Mouse (Mus musculus) mouse embryonic stem cell (cell line): ENCODE results near the gene Th.

Source experiments
- in situ Hi-C, 2 experiments: fragments of 300-500 bp; cut with MboI; formaldehyde crosslinking; loops; 1 replicate in 1 of 2; 3 replicates in 1 of 2; pipeline ENCODE4 v1.14.3; 2019 to 2020; ENCODE audit warnings: low sequenced_read_pairs in 2 of 2, low pct_unique_long_range_greater_than_20kb in 1 of 2, mixed read lengths in 1 of 2; ENCODE audit not compliant: unreplicated experiment in 1 of 2

Th gene

DNA sequence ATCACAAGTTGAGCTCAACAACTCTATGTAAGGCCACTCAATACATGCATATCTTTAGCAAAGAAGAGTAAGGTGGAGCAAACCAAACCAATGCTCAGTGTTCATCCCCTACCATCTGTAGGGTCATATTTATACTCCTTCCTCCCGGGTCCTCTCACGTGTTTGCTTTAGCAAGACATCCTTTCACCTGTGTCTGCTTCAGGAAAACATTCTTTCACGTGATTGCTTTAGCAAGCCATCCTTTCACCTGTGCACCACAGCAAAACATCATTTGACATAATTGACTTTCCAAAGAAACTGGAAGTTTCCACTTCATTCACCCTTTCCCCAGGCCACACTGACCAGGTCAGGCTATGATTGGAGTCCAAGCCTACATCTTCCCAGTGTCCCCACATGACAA lies at the start of gene Th:
Th (minus strand) TSS at position 101 of the 400 bp plus-strand sequence.
- in situ Hi-C loops = no loop called here

DNA sequence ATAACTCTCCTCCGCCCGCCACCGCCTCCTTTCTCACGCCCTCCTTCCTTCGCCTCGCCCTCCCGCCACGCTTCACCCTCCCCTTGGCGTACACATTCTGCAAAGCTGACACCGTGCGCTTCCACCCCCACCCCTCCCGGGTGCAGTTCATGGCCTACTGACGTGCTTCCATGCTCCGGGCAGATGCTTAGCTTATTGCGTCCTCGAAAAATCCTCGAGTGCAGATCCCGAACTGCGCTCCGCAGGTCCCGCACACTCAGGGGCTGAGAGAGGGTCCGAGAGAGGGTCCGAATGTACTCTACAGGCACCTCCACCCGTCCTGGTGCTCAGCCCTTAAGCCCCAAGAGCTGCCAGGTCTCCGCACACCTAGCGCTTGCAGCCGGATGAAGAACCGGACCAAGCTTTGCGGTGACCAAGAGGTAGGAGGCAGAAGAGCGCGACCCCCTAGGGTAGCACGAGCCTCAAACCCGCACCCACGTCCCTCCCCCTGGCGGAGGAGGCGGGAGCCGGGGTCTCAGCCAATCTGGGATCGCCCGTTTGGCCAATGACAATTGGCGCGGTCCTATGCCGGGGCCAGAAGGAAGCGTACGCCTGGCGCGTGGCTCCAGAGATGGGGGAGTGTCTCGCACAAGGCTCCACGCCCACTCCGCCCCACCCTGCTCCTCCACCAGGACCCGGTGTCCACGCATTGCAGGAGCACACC lies 38.0 kb upstream of the Th start, which contains the start of gene Ascl2:
Ascl2 (minus strand) TSS at position 456 of the 703 bp plus-strand sequence.
- in situ Hi-C loops = no loop called here

DNA sequence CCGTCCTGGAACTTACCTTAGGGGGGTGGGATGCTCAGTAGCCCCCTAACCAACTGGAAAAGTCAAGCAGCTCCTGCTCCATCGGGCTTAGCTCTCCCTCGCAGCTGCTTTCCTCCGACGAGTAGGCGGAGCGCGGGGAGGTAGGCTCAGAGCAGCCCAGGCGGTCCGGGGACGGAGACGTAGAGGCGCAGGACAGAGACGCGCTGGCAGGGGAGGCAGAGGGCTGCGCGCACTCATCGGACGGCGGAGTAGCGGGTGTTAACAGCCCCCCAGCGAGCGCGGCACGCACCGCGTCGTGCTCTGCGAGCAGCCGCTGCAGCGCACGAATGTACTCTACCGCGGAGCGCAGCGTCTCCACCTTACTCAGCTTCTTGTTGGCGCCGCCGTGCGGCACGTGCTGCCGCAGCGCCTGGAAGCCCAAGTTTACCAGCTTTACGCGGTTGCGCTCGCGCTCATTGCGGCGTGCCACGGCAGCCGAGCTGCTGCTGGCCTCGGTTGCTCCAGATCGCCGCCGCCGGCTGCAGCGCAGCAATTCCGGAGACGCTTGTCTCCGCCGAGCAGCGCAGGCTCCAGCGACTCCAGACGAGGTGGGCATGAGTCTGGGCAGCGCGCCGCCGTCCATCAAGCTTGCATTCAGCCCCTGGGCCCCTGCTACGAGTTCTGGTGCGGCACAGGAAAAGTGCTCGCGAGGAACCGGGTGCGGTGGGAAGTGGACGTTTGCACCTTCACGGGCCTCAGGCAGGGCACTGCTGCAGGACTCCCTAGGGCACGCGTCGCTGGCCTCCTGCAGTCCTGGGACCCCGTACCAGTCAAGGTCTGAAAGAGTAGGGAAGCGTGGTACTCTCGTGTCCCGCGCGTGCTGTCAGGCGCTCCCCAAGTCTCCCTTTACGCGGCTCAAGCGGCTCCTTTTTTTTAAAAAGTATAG lies 37.2 kb upstream of the Th start:
- in situ Hi-C loops = no loop called here

DNA sequence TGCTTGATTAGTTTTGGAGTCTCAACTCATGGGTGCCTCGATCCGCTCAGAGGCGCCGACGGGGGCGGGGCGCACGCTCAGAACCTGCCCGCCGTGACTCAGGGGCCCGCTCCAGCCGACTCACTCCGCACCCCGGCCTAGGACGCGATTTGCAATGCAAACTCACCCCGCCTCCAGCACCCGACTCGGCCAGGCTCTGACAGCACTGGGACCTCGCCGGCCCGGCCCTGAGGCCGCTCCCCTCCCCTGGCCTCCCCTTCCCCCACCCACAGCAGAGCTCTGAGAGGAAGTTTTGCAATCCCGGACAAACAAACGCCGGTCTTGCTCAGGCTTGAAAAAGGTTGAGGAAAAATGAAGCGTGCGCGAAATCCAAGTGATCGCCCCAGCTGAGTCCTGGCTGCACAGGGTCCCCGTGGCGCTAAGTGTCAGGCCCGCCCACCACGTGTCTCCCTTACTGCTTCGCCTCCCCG lies 36.5 kb upstream of the Th start:
- in situ Hi-C loops = no loop called here

DNA sequence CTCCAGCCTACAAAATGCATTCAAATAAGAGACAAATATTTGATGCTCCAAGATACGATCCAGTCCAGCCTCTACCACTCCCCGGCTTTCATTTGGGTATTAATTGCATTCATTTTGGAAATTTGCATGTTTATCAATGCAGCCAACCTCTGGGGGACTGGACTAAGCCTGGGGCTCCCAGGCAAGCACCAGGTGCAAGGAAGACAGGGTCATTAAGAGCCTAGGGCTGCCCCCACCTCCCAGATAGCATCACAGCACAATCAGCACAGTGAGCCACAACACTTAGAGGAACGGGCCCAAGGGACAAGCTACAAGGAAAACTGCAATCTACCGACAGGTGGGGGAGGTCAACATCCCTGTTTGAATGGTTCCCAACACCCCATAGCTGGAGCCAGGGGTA lies 28.8 kb upstream of the Th start:
- in situ Hi-C loops = no loop called here

DNA sequence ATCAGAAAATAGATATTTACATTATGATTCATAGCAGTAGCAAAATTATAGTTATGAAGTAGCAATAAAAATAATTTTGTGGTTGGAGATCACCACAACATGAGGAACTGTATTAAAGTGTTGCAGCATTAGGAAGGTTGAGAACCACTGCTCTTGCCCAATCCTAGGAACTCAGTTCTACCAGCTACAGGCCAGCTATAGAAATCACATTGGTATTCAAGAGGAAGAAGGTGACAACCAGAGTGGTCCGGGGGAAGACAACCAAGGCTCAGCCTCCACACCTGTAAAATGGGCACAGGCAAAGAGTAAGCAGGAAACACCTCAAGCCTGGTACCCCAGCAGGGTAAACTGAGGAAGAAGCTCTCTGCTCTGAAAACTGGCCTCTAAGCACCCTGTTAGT lies 27.9 kb upstream of the Th start:
- in situ Hi-C loops = no loop called here

DNA sequence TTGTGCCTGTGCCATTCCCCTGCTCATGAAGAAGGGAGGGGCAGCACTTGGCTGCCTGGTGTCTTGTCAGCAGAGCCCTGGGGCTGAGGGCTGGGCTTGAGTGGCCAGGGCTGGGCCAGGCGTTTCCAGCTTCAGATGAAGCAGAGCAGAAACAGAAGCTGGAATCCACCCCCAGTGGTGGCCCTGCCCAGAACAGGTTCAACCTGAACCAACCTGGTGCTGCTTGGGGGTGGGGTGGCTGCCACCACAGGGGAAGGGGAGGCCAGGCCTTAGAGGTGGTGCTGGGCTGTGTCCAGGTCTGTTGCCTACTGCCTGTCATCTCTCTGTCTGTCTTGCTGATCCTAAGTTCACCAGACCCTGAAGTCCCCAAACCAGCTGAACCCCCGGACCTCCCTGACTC lies 25.1 kb upstream of the Th start:
- in situ Hi-C loops = no loop called here

DNA sequence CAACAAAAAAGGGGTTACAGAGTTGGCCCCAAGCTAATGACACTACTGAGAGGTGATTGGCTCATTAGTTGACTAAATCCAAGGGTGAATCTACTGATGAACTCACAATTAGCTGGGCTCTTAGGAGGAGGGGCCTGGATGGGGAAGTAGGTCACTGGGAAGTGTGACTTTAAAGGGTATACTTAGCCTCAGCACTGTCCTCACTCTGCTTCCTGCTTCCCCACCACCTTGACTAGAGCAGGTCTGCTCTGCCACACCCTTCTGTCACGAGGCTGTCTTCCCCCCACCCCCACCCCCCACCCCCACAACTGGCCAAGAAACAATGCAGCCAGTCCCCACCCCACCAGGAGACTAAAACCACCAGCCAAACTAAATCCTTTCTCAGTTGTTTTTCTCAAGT lies 18.6 kb upstream of the Th start:
- in situ Hi-C loops = no loop called here

DNA sequence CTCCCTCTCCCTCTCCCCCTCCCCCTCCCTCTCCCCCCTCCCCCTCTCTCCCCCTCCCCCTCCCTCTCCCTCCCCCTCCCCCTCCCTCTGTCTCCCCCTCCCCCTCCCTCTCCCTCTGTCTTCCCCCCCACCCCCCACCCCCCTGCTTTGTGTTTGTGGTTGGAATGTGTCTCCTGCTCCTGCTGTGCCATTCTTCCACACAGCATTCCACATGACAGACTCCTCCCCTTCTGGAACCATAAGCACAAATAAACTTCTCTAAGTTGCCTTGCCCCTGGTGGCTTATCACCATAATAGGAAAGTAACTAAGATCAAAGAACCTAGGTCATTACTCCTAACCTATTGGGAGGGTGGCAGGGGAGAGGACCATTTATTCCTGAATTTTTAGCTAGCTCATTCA lies 6.7 kb upstream of the Th start:
- in situ Hi-C loops = no loop called here

DNA sequence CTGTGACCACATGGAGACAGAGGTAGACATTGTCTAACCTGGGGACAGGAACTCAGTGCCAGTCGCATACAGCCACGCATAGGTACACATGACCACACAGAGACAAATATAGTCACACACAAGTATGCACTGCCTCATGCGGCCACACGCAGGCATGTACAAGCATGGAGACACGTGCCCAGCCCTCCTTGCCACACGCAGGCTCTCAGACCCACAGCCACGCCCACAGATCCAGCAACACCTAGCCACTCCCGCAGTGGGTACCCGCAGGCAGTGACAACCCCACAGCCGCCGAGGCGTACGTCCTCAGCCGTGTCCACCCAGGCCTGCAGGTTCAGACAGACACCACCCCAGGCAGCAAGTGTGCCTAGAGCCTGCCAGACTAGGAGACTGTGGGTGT lies 4.8 kb upstream of the Th start:
- in situ Hi-C loops = no loop called here

DNA sequence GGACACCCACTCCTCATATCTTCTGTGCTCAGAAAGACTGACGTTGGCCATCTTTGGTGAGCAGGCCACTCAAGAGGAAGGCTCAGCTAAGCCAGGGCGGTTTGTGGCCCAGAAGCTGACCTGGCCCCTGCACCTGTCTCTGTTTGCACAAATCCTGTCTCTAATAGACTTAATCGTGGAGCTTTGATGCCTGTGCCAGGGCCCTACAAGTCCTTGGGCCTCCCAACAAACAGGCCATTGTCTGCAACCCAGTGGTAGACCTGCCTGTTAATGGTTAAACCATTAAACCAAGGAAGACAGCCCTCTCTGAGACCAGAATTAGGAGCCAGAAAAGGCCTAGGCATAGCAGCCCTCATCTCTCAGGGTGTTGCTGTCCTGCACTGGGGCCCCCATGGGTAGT lies 1.5 kb upstream of the Th start:
- in situ Hi-C loops = no loop called here

DNA sequence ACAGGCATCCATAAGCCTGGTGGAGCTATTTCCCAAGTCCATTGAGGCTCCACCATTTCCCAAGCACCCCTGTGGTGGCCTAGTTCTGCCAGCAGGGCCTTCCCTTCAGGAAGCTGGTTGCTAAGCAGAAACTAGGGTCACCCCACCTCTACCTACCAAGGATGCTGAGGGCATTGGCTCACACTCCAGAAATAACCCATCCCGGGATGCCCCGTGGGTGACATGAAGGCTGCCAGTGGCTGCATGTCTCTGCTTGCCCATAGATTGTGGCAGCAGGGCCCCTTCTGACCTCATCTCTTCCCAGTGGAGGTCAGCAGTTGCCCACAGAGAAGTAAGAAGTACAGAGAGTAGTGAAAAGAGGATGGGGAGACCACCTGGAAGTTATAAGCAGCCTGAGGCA lies 1.4 kb downstream of the Th start:
- in situ Hi-C loops = no loop called here

DNA sequence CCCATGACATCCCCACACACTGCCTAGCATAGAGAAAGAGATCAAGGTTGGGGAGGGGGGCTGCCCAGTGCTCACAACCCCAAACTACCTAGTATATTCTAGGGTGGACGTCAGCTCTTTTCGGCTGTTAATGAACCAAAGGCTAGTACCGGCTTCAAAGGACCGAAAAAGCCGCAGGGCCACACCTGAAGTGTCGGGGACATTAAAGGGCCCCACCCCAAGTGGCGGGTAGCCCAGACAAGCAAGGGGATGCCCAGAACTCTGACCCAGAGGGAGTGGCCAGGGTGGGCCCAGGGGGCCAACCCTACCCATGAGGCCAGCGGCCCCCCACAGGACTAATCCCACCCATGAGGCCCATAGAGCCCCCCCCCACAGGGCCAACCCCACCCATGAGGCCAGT lies 3.6 kb downstream of the Th start:
- in situ Hi-C loops = no loop called here

DNA sequence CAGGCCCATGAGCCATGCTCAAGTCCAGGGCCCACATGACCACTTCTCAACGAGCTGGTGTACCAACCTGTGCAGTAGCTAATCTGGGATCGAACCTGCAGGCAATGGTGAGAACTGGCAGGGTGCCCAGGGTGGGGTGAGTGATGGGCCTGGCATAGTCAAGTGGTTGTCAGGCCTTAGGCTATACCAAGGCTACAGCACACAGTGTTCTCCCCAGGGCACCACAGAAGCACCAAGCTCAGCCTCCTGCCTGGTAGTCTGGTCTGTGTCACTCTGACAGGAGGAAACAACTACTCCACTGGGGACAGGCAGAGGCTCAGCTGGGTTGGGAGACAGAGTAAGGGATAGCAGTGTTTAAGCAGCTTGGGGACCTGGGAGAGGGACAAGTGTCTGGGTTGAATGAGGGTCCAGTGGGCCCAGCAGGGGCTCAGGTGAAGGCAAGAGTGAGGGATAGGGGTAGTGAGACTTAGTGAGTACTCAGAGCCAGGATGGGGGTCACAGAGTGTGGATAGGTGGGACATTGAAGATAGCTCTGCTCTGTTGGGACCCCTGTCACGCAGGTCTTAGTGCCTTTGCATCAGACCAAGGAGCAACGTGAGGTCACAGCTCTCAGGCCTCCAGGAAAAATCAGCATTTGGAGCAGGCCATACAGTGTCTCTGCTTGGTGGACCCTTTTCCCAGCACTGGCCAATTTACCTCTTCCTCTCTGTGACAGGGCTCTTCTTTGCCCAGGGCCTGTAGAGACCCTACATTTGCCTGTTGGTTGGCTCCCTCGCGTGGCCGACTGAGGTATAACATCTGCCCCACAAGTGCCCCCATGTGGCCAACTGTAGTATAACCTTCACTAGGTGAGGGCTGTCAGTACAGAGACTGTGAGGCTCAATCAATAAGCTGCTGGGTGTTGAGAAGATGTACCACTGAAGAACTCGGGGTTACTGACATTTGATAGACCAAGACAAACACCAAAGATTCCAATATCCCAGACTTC lies 12.0 kb downstream of the Th start:
- in situ Hi-C loops = no loop called here

DNA sequence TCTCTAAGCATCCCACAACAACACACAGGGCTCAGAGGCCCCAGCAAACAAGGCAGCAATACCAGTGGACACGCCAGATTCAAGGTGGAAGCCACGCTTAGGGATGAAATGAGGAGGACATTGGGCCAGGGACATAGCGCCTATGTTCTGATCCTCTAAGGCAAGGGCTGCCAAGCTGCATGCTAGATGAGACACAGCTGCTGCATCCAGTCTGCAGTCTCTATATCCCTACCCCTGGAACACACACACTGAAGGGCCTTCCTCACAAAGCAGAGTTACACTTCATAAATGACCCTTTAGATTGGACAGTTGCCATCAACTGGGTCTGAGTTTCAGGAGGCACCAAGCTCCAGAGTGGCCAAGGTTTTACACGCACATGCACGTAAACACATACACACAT lies 13.3 kb downstream of the Th start:
- in situ Hi-C loops = no loop called here

DNA sequence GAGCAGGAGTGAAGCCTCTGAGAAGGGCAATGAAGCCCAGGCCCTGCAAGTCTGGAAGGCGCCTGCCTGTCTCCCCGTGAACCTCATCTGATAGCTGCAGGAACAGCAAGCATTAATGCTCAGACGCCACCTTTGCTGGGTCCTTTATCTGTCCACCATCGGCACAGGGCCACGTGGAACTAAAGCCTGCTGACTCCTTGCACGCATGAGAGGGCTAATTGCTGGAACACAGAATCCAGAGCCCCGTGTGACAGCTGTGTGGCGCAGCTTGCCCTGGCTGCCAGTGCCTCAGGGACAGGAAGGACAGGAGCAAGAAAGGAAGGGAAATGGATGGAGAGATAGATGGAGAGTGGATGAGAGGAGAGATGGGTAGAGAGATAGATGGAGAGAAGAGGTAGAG lies 14.8 kb downstream of the Th start:
- in situ Hi-C loops = no loop called here

DNA sequence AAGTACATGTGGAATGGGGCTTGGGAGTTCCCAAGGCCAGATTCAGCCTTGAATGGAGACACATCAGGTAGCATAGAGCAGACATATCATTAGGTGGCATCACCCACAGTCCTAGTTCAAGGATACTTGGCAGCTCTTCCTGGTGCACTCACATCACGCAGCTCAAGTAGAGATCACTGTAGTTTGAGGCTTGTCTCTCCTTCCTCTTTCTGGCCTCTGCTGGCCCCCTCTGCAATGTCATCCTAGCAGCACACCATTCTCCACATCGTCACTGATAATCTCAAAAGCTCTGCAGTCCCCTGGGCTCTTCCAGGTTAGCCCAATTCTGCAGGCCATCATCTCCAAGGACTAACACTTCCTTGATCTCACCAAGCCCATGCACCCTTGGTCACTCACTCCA lies 19.2 kb downstream of the Th start:
- in situ Hi-C loops = no loop called here

DNA sequence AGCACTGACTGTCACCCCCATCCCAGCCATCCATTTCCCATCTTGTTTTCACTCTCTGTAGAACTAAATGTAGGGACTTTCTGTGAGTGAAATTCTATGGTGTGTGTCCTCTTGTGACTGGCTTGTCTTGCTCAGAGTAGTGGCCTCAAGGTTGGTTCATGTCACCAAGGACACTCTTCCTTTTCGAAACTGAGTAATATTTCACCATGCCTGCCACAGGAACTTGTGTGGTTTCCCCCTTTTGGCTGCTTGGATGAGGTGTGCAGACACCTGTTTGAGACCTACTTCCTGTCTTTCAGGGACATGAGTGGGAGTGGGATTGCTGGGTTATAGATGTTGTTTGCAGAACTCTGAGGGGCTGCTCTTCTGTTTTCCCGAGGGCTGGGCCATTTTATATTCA lies 20.8 kb downstream of the Th start:
- in situ Hi-C loops = no loop called here

DNA sequence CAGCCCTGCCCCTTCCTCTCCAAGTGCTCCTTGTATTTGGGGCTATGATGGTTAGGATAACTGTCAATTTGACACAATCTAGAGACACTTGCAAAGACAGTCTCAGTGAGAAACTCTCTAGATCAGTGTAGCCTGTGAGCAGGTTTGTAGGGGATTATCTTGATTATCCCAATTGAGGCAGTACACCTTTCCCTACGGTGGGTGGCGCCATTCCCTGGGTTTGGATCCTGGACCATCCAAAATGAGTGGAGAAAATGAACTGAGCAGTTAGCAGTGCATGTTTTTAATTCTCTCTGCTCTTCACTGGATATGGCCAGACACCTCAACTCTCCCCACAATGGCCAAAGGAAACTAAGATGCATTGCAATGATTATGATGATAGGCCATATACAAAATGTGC lies 21.3 kb downstream of the Th start:
- in situ Hi-C loops = loop anchor here in 1 of 2 experiments (10.0 kb wide), 1 partner anchor 175 kb away; no protein-coding TSS in a partner anchor
